Mouse (Mus musculus) heart, postnatal 0 days (tissue): ENCODE results near the gene Oxsr1.

ENCODE experiments used
- CTCF ChIP-seq: IDR thresholded peaks from 2 replicates; pipeline ENCODE4 v1.5.1; 2016; ENCODE audit warnings: antibody characterized with exemption, control low read depth, low read depth
- EP300 ChIP-seq: IDR thresholded peaks from 2 replicates; pipeline ENCODE4 v1.6.1; 2016; ENCODE audit warnings: antibody characterized with exemption, low read depth

DNA sequence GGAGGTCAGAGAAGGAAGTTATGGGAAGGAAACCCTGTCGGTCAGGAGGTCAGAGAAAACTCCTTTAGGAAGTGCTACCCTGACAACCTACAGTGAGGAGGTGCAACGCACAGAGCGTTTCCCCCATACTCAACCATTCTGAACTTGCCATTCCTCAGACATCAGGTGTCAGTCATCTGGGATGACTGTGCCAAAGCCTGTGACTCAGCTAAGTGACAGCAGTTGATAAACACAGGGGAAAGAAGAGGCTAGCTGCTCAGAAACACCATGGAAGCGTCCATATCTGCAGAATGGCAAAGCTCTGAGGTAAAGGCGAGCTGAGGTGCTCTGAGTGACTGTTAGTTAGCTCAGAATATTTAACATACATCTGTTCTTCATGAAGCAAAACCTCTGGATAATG lies 64.1 kb downstream of the Oxsr1 start:
- TF ChIP-seq CTCF (no peak), EP300 (no peak)
